Mouse (Mus musculus) adrenal gland, postnatal 4 days (tissue): ENCODE results near the gene Tbc1d10c. TPM values are rescaled to one million over a fixed set of nuclear protein-coding genes. Genes with fewer than 3 reads are reported as not detected.

Experiments
- DNase-seq, 2 experiments: peaks; one replicate each; pipeline ENCODE4 v3.0.0; 2021 to 2022; ENCODE audit warnings: low spot score in 2 of 2, mixed read lengths in 2 of 2
- total RNA-seq, 2 experiments: library from RNA; stranded (reverse); gene quantifications; 2 replicates each; pipeline ENCODE4 v1.2.3; 2021

Gene Tbc1d10c
- total RNA-seq, 2 experiments from 2014 or later: 3.2 to 4.3 TPM

DNA sequence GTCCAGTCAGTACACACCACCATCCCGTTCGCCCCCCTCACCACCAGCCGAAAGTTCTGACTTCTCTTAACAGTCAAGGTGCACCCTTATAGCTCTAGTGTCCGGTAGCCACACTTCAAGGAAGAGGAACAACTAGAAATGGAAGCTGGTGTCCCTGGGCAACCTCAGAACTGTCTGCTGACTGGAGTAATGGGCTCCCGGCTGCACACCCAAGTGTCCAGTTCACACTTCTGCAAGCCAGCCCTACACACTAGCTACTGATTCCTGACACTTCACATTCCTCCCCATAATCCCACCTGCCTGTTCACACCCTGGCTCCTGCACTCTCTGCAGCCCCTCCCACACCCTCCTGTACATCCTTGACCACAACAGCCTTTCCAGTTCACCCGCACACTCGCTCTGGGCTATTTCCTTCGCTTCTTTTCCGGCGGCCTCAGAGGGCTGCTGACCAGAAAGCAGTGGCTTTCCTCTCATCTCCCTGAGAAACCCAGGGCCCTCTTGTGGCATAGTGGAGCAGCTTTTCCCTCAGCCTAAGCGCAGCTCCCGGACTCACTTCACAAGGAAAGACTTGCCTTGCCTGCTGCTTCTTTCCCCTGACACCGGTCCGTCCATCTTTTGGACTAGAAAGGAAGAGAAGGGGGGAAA lies 25.1 kb upstream of the Tbc1d10c start:
- DNase-seq: no peak

DNA sequence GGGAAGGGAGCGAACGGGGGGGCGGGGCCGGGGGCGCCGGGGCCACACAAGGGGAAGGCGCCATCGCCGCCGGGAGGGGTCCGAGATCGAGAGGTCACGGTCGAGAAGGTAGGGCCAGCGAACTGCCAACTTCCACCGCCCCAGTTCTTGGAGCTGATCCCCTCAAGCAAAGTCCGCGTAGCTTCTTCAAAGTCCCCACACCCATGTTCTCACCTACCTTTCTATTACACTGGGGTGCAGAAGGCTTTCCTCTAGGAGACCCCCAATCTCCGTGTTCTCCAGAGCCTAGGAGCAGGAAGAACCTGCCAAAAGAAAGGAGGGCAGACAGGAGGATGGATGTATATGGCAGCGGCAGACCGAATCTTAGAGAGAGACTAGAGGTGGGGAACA lies 24.4 kb upstream of the Tbc1d10c start:
- no peak for DNase-seq

- no peak for DNase-seq
Observed at GRCm38 (mm10) chr19:4214771-4215450, 23.8 kb upstream of the Tbc1d10c start.

GRCm38 (mm10) chr19:4214071-4214770 lies 23.1 kb upstream of the Tbc1d10c start, which contains the start of the genes Clcf1 and AC109138.7:
Gene Clcf1, plus strand, starts transcription at chr19:4214238.
Gene AC109138.7, plus strand, starts transcription at chr19:4214357.
- DNase-seq: no peak

GRCm38 (mm10) chr19:4213524-4213974 lies 22.5 kb upstream of the Tbc1d10c start:
- DNase-seq: no peak

GRCm38 (mm10) chr19:4211891-4212588 lies 21.0 kb upstream of the Tbc1d10c start:
- no peak for DNase-seq

- no peak for DNase-seq
Observed at GRCm38 (mm10) chr19:4208563-4208962, 17.5 kb upstream of the Tbc1d10c start.

- DNase-seq: peak in 1 of 2 experiments; percentile 64
Observed at GRCm38 (mm10) chr19:4206971-4207370, 15.9 kb upstream of the Tbc1d10c start.

GRCm38 (mm10) chr19:4204889-4205288 lies 13.8 kb upstream of the Tbc1d10c start:
- DNase-seq: no peak

GRCm38 (mm10) chr19:4203604-4204326 lies 12.7 kb upstream of the Tbc1d10c start:
- DNase-seq: no peak

- DNase-seq: no peak
Observed at GRCm38 (mm10) chr19:4203148-4203547, 12.1 kb upstream of the Tbc1d10c start.

DNA sequence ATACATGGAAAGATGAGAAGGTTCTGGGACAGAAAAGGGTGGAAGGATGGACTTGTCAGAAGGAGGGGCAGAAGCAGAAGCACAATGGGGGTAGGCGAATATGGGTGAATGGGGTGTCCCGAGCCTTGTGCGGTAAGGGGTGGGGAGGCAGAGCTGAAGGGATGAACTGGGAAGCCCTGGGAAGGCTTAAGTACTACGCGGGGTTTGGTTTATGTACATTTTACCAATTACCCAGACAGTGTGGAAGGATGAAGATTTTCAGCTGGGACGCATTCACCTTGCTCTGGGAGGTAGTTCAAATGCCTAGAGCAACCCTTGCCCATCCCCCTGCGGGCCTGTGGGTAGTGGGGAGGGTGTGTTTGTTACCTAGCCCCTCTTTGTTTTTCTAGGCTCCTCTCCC lies 11.1 kb upstream of the Tbc1d10c start:
- no peak for DNase-seq

GRCm38 (mm10) chr19:4201291-4201909 lies 10.3 kb upstream of the Tbc1d10c start, which contains the start of gene Rad9a:
Gene Rad9a, minus strand, starts transcription at chr19:4201662.
- DNase-seq: peak; percentile 86 to 89

GRCm38 (mm10) chr19:4197180-4197579 lies 6.1 kb upstream of the Tbc1d10c start:
- DNase-seq: no peak

DNA sequence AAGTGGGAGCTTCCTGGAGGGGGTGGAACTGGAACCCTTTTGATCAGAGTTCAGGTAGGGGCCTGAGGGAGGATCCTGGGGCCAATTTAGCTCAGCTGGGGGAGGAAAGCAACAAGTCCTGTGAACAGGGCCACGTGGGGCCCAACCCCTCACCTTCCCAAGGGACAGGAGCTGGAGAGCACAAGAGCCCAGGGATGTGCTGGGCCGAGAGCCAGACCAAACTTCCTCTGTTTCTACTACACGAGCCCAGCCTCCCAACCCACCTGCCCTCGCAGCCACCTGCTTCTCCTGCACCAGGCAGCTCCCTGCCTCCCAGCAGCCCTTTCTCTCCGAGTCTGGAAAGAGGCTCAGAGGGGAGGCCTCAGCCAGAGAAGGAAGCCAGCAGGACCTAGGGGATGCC lies 5.5 kb upstream of the Tbc1d10c start:
- no peak for DNase-seq

GRCm38 (mm10) chr19:4196048-4196447 lies 5.0 kb upstream of the Tbc1d10c start:
- DNase-seq: no peak

GRCm38 (mm10) chr19:4194776-4195650 lies 3.9 kb upstream of the Tbc1d10c start:
- DNase-seq: no peak

- no peak for DNase-seq
Observed at GRCm38 (mm10) chr19:4194021-4194724, 3.1 kb upstream of the Tbc1d10c start.

GRCm38 (mm10) chr19:4193129-4193528 lies 2.0 kb upstream of the Tbc1d10c start:
- DNase-seq: no peak
